Mouse (Mus musculus) midbrain, embryonic 11.5 days (tissue): ENCODE results near the gene Idua. TPM values are rescaled to one million over a fixed set of nuclear protein-coding genes. Genes with fewer than 3 reads are reported as not detected.

Source experiments
- ATAC-seq: fragments of 200-750 bp; cut with Nextera tagmentation; 2 replicates; pipeline ENCODE4 v1.8.0; 2017; ENCODE audit warnings: moderate TSS enrichment, moderate library complexity; ENCODE audit not compliant: low FRiP score
- DNase-seq: peaks from one replicate; pipeline ENCODE4 v3.0.0; 2015; ENCODE audit warnings: low spot score; ENCODE audit errors: missing footprints
- H3K27ac ChIP-seq: fragments of 300-500 bp; sonication (generic); 2 replicates; pipeline ENCODE4 v1.5.1; 2014; ENCODE audit warnings: low read depth, low read length
- H3K27me3 ChIP-seq: fragments of 300-500 bp; sonication (generic); 2 replicates; pipeline ENCODE4 v1.6.1; 2014; ENCODE audit warnings: mild to moderate bottlenecking, low read length, moderate library complexity, mixed read lengths; ENCODE audit not compliant: control insufficient read depth, insufficient read depth
- H3K36me3 ChIP-seq: fragments of 300-500 bp; sonication (generic); 2 replicates; pipeline ENCODE4 v1.6.1; 2014; ENCODE audit warnings: mild to moderate bottlenecking, low read length, moderate library complexity, mixed read lengths; ENCODE audit not compliant: control insufficient read depth, insufficient read depth
- H3K4me1 ChIP-seq: fragments of 300-500 bp; sonication (generic); 2 replicates; pipeline ENCODE4 v1.6.1; 2014; ENCODE audit warnings: low read length; ENCODE audit not compliant: control insufficient read depth, insufficient read depth
- H3K4me2 ChIP-seq: fragments of 300-500 bp; sonication (generic); 2 replicates; pipeline ENCODE4 v1.6.1; 2014; ENCODE audit warnings: mild to moderate bottlenecking, moderate library complexity
- H3K4me3 ChIP-seq: fragments of 300-500 bp; sonication (generic); 2 replicates; pipeline ENCODE4 v1.5.1; 2014; ENCODE audit warnings: low read depth, low read length
- H3K9ac ChIP-seq: fragments of 300-500 bp; sonication (generic); 2 replicates; pipeline ENCODE4 v1.6.1; 2014; ENCODE audit warnings: low read length
- H3K9me3 ChIP-seq: fragments of 300-500 bp; sonication (generic); 2 replicates; pipeline ENCODE4 v1.6.1; 2016; ENCODE audit warnings: low read length; ENCODE audit not compliant: control insufficient read depth
- WGBS: fragments of 180-500 bp; shearing (Covaris S2); extraction: QIAGEN DNeasy Blood & Tissue Kit; methylation state at CpG from one replicate; pipeline ENCODE4 v1.1.7; 2014; 5-methylcytosine and 5-hydroxymethylcytosine counted together
- polyA plus RNA-seq: library from polyadenylated mRNA; unstranded; fragments of >200 nt; fragmentation: Nextera tagmentation; extraction: Ambion mirVana; gene quantifications from 2 replicates; pipeline ENCODE4 v1.2.1, GENCODE M21; 2014

Idua gene
- polyA plus RNA-seq, 1 experiment from 2014 or later = 9.2 TPM

DNA sequence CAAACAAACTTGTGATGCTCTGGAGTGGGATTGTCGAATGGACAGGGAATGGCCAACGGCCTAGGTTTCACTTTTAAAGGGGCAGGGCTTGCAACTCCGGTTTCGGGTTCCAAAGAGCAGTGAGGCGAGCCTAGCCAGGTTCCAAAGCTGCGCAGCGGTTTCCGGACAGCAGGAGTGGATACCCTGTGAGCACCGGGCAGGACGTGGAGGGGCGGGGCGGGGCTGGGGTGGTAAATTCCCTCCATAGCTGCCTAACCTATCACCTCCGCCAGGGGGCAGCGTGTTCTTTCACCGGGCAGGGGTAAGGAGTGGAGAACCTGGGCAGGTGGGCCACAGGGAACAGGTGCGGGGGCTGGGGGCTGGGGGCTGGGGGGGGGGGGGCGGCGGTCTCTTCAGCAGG is 32.1 kb downstream of the Idua start, which contains the start of gene Fgfrl1:
TSS of gene Fgfrl1 (plus strand) at position 112 of the 400 bp plus-strand sequence.
- peaks cover 14% of the 10 kb centered on the region for H3K27me3 ChIP-seq
- H3K4me1 ChIP-seq = peaks cover 25% of the 10 kb centered on the region
- no peak for DNase-seq
- peak within 1 kb of the TSS; percentile 80 for H3K4me2 ChIP-seq
- H3K27ac ChIP-seq = no peak within 1 kb of the TSS
- no peaks in the 10 kb centered on the region for H3K9me3 ChIP-seq
- no peak for ATAC-seq
- H3K4me3 ChIP-seq = peak within 1 kb of the TSS; percentile 7; the same call in 1 of the 2 replicates
- WGBS = 4% methylated on average over 15 of the region's 18 CpGs
- H3K9ac ChIP-seq = no peak within 1 kb of the TSS
- no peaks in the 10 kb centered on the region for H3K36me3 ChIP-seq

DNA sequence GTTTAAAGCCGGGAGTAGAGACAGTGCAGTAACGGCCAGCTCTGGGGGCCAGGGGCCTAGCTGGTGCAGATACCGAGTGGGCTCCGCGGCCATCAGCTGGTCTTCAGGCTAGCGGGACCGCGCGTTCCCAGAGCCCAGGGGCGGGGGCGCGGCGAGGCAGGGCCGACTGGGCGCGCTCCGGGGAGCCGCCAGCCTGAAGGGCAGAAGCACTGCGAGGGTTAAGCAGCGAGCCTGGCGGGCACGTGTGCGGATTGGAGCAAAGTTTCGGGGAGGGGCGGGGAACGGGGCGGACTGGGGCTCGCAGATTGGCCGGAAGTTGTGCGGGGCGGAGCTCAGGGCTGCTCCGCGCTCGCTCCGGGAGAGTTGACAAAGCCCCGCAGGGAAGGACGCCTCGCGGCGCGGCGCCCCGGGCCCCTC is 33.7 kb downstream of the Idua start:
- H3K27me3 ChIP-seq = peaks cover 14% of the 10 kb centered on the region
- H3K9ac ChIP-seq = peak overlapping the region; percentile 83
- ATAC-seq = peak; percentile 94
- H3K36me3 ChIP-seq = no peaks in the 10 kb centered on the region
- peak overlapping the region; percentile 80 for H3K4me2 ChIP-seq
- peaks cover 29% of the 10 kb centered on the region for H3K4me1 ChIP-seq
- 0% methylated on average over 36 of the region's 43 CpGs for WGBS
- no peaks in the 10 kb centered on the region for H3K9me3 ChIP-seq
- DNase-seq = peak; percentile 97
- H3K27ac ChIP-seq = no peak overlapping the region
- peak overlapping the region; percentile 92 for H3K4me3 ChIP-seq

DNA sequence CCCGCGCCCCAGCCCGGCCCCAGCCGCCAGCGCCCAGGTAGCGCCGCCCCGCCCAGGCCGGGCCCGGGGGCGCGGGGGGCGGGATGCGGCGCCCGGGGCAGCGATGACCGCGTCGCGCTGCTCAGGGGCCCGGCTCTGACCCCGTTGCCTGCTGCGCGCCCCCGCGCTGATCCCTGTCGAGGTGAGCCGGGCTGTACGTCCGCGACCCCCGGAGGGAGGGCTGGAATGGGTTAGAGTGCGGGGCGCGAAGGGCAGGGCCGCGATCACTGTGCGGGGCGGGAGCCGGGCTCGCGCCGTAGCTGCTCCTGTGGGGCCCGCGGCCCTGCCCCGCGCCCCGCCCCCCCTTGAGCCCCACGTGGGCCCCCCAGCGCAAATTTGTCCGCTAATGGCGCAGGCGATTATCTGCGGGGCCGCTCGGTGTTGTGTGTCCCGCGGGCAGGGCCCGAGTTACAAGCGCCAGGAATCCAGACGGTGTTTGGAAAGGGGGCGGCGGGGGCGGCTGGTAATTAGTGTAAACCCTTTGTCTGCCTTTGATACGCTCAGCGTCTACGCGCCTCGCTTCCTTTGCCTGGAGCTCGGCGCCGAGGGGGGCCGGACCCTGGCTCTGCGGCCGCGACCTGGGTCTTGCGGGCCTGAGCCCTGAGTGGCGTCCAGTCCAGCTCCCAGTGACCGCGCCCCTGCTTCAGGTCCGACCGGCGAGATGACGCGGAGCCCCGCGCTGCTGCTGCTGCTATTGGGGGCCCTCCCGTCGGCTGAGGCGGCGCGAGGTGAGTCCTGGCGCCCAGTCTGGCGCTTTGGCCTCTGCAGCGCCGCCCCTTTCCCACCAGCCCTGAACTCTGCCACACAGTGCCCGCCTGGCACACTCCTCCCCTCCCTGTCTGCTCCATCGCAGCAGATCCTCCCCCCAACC is 34.5 kb downstream of the Idua start:
- Histone ChIP-seq H3K9ac (peak overlapping the region; percentile 83), H3K4me3 (peak overlapping the region; percentile 92), H3K4me2 (peak overlapping the region; percentile 80), H3K27ac (no peak overlapping the region), H3K4me1 (peaks cover 29% of the 10 kb centered on the region), H3K36me3 (no peaks in the 10 kb centered on the region), H3K27me3 (peaks cover 14% of the 10 kb centered on the region), H3K9me3 (no peaks in the 10 kb centered on the region)
- WGBS = under 1% methylated on average over 72 of the region's 99 CpGs
- DNase-seq (peak; percentile 90), ATAC-seq (peak; percentile 57)

DNA sequence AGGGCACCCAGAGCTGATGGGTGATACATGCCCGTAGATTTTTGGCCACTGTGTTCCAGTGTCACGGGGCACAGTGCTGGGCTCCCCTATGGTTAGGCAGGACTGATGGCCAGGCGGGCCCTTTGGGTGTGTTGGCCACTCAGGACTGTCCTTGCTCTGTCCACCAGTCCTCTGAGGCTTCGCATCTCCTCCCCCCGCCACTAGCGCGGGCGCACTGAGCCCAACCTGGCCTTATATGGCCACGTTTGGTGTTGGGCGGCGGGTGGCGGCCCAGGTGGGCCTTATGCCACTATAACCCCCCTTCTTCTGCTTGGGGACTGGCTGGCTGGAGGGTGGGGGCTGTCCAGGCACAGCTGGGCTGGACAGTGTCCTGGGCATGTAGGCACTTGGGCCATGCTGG is 35.7 kb downstream of the Idua start:
- DNase-seq (no peak), ATAC-seq (no peak)
- H3K27ac ChIP-seq = no peak overlapping the region
- peaks cover 29% of the 10 kb centered on the region for H3K4me1 ChIP-seq
- H3K4me2 ChIP-seq = no peak overlapping the region; the same call in 1 of the 2 replicates
- H3K27me3 ChIP-seq = peaks cover 14% of the 10 kb centered on the region
- H3K4me3 ChIP-seq = no peak overlapping the region
- H3K9me3 ChIP-seq = no peaks in the 10 kb centered on the region
- 92% methylated on average over 11 of the region's 12 CpGs for WGBS
- no peaks in the 10 kb centered on the region for H3K36me3 ChIP-seq
- no peak overlapping the region for H3K9ac ChIP-seq

DNA sequence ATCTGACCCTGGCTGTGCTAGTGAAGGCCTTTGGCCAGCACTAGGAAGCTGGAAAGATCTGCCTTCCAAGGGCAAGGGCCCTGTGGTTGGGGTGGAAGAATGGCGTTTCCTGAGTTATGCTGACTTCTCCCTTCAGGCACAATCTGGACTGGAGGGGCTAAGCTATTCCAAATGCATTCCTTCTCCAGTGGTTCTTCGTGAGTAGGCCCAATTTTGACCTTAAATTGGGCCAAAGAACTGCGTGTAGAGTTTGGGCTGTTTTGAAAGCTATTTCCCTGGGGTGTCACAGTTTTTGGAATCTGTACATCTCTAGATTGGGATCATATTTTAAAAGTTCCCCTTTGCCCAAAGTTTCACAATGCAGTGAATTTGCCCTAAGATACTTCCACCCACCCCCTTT is 36.4 kb downstream of the Idua start:
- WGBS = 79% methylated on average over 3 of the region's 3 CpGs
- Histone ChIP-seq H3K9ac (peak overlapping the region; percentile 10; the same call in 1 of the 2 replicates), H3K27me3 (peaks cover 13% of the 10 kb centered on the region), H3K9me3 (no peaks in the 10 kb centered on the region), H3K4me2 (no peak overlapping the region), H3K36me3 (no peaks in the 10 kb centered on the region), H3K27ac (no peak overlapping the region), H3K4me3 (no peak overlapping the region), H3K4me1 (peaks cover 29% of the 10 kb centered on the region)
- ATAC-seq (no peak), DNase-seq (no peak)

- H3K4me3 ChIP-seq = no peak overlapping the region
- no peak for ATAC-seq
- peak overlapping the region; percentile 28 for H3K9ac ChIP-seq
- peak overlapping the region; percentile 28 for H3K27ac ChIP-seq
- no peaks in the 10 kb centered on the region for H3K9me3 ChIP-seq
- DNase-seq = peak; percentile 88
- WGBS = 14% methylated on average over 4 of the region's 4 CpGs
- no peaks in the 10 kb centered on the region for H3K36me3 ChIP-seq
- H3K27me3 ChIP-seq = peaks cover 8% of the 10 kb centered on the region; the same call in 1 of the 2 replicates
- H3K4me1 ChIP-seq = peaks cover 25% of the 10 kb centered on the region
- peak overlapping the region; percentile 8; the same call in 1 of the 2 replicates for H3K4me2 ChIP-seq
These were observed 37.2 kb downstream of the Idua start for GRCm38 (mm10) chr5:108697341-108697753.

DNA sequence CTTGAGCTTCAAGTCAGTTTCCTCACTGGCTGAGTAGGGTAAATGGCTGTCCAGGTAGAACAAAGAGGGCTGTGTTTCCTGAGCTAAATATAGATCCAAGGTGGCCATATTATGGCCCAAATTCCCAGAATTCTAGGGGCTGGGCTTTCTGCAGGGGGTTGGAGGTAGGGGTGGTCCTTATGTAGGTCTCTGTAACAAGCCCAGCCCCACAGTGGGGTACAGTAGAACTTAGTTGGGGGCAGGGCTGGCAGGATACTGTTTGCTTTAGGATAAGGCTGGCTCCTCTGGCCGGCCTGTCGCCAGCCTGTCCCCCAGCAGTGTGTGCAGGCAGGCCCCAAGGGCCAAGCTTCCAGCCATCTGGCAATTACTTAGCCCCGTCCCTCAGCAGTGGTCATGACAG is 40.2 kb downstream of the Idua start:
- H3K9me3 ChIP-seq = no peaks in the 10 kb centered on the region
- H3K9ac ChIP-seq = no peak overlapping the region
- H3K27ac ChIP-seq = no peak overlapping the region
- H3K36me3 ChIP-seq = no peaks in the 10 kb centered on the region
- H3K27me3 ChIP-seq = no peaks in the 10 kb centered on the region
- WGBS = 61% methylated on average over 3 of the region's 3 CpGs
- H3K4me3 ChIP-seq = no peak overlapping the region
- H3K4me1 ChIP-seq = peaks cover 16% of the 10 kb centered on the region
- ATAC-seq (no peak), DNase-seq (no peak)
- no peak overlapping the region for H3K4me2 ChIP-seq

DNA sequence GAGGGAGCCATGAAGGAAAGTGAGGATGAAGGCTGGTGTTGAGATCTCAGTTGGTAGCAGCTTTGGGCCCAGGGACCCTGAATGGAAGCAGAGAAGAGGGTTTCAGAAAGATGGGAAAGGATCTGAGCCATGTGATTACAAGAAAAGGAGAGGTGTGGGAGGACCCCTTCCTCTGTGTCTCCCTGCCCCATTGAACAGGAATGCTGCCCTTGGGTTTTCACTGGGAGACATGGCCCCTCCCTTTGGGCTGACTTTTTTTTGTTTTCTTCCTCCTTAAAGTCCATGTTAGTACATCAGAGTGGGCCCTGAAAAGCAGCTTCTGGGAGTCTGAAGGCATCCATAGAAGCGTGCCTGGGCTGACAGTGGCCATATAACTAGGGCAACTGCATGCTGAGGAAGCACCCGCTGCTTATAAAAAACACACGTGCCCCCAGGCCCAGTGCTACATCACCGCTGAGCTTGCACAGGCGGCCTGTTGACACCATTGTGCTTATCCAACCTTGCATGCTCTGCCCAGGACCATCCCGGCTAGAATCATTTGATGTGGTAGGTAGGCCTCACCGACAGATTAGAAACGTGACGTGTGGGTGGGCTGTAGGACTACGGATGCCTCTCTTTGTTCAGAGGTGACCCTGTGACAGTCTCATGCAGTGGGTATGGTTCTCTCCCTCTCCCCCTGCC is 41.4 kb downstream of the Idua start:
- Histone ChIP-seq H3K4me3 (no peak overlapping the region), H3K27me3 (no peaks in the 10 kb centered on the region), H3K4me1 (peaks cover 9% of the 10 kb centered on the region), H3K9me3 (no peaks in the 10 kb centered on the region), H3K4me2 (no peak overlapping the region), H3K27ac (no peak overlapping the region), H3K9ac (no peak overlapping the region), H3K36me3 (peaks cover 5% of the 10 kb centered on the region)
- no peak for DNase-seq
- no peak for ATAC-seq
- WGBS = 77% methylated on average over 10 of the region's 10 CpGs
